Mouse (Mus musculus): Measurements from ENCODE around the gene Srms. TPM values are rescaled to one million over a fixed set of nuclear protein-coding genes. Genes with fewer than 3 reads are reported as not detected.

The Srms gene
- polyA plus RNA-seq, 3 experiments from 2014 or later, result 0.19 to 0.35 TPM; not detected in 1

GRCm38 (mm10) chr2:181160821-181161220 lies 52.2 kb downstream of the Srms start:
- no peak for ATAC-seq

GRCm38 (mm10) chr2:181159771-181160170 lies 53.2 kb downstream of the Srms start:
- ATAC-seq, result no peak

- ATAC-seq, result no peak
These were observed 53.9 kb downstream of the Srms start for GRCm38 (mm10) chr2:181159091-181159514.

GRCm38 (mm10) chr2:181158471-181158870 lies 54.5 kb downstream of the Srms start:
- ATAC-seq, result no peak

- no peak for ATAC-seq
These were observed 55.2 kb downstream of the Srms start for GRCm38 (mm10) chr2:181157716-181158302.

- ATAC-seq, result no peak
These were observed 55.8 kb downstream of the Srms start for GRCm38 (mm10) chr2:181157180-181157579.

- no peak for ATAC-seq
These were observed 56.5 kb downstream of the Srms start, which contains the start of gene Eef1a2 for GRCm38 (mm10) chr2:181156248-181157121. Gene Eef1a2, minus strand, starts transcription at chr2:181157014.

GRCm38 (mm10) chr2:181155801-181156200 lies 57.2 kb downstream of the Srms start:
- ATAC-seq, result no peak

Other genes with a start within 250 kb of the Srms start
- gene Arfgap1, start 246.0 kb downstream of the Srms start, polyA plus RNA-seq (2017; shearing (Covaris generic)), result 10 to 100 TPM; 51.9 to 68.0 (median 52.9) TPM
- under 1 TPM in 2 of 3 experiments, not detected in 1; 0.78 to 0.93 TPM for gene Col20a1, start 226.7 kb downstream of the Srms start, polyA plus RNA-seq (2017; shearing (Covaris generic))
- gene Chrna4, start 169.6 kb downstream of the Srms start, polyA plus RNA-seq (2017; shearing (Covaris generic)), result not detected
- under 1 TPM in 1 of 3 experiments, not detected in 2; 0.19 TPM for gene Kcnq2, start 77.9 kb downstream of the Srms start, polyA plus RNA-seq (2017; shearing (Covaris generic))
- gene Eef1a2, start 56.2 kb downstream of the Srms start, polyA plus RNA-seq (2017; shearing (Covaris generic)), result not detected
- 100 to 1,000 TPM; 128 to 152 (median 146) TPM for gene Ppdpf, start 25.9 kb downstream of the Srms start, polyA plus RNA-seq (2017; shearing (Covaris generic))
- under 1 TPM in 1 of 3 experiments, not detected in 2; 0.09 TPM for gene Ptk6, start 10.4 kb downstream of the Srms start, polyA plus RNA-seq (2017; shearing (Covaris generic))
- 1 to 10 TPM in 1 of 3 experiments, under 1 TPM in 2; 0.34 to 1.6 (median 0.53) TPM for gene Fndc11, start 6.8 kb upstream of the Srms start, polyA plus RNA-seq (2017; shearing (Covaris generic))
- gene Helz2, start 28.8 kb upstream of the Srms start, polyA plus RNA-seq (2017; shearing (Covaris generic)), result 10 to 100 TPM; 15.5 to 19.9 (median 17.9) TPM
- gene Gmeb2, start 74.8 kb upstream of the Srms start, polyA plus RNA-seq (2017; shearing (Covaris generic)), result 10 to 100 TPM in 2 of 3 experiments, 1 to 10 TPM in 1; 9.1 to 12.8 (median 11.0) TPM
- not detected for gene Stmn3, start 101.3 kb upstream of the Srms start, polyA plus RNA-seq (2017; shearing (Covaris generic))
- gene Rtel1, start 106.6 kb upstream of the Srms start, polyA plus RNA-seq (2017; shearing (Covaris generic)), result 10 to 100 TPM; 31.4 to 34.5 (median 32.2) TPM
- gene Zgpat, start 151.7 kb upstream of the Srms start, polyA plus RNA-seq (2017; shearing (Covaris generic)), result 10 to 100 TPM; 18.5 to 21.8 (median 20.9) TPM
- 10 to 100 TPM; 60.4 to 69.3 (median 60.4) TPM for gene Arfrp1, start 152.2 kb upstream of the Srms start, polyA plus RNA-seq (2017; shearing (Covaris generic))
- gene Lime1, start 166.9 kb upstream of the Srms start, polyA plus RNA-seq (2017; shearing (Covaris generic)), result 100 to 1,000 TPM; 340 to 573 (median 348) TPM
- 1 to 10 TPM; 3.6 to 4.3 (median 3.7) TPM for gene Zbtb46, start 246.2 kb upstream of the Srms start, polyA plus RNA-seq (2017; shearing (Covaris generic))

Measured in inflammation-experienced regulatory T-cells, adult 6 months (primary cell).